Mouse (Mus musculus): Measurements from ENCODE around the gene Cpa1. TPM values are rescaled to one million over a fixed set of nuclear protein-coding genes. Genes with fewer than 3 reads are reported as not detected.

The Cpa1 gene
- polyA plus RNA-seq (2012; rRNA removed; ENCODE audit: low replicate concordance) = 0.22 and 0.23 TPM in 2 replicates

GRCm38 (mm10) chr6:30638674-30639268 lies at the start of gene Cpa1:
Gene Cpa1 (plus strand): TSS chr6:30639218.

GRCm38 (mm10) chr6:30610710-30611109 lies 28.3 kb upstream of the Cpa1 start, which contains the start of gene Cpa5:
Gene Cpa5 (plus strand): TSS chr6:30611010.

DNA sequence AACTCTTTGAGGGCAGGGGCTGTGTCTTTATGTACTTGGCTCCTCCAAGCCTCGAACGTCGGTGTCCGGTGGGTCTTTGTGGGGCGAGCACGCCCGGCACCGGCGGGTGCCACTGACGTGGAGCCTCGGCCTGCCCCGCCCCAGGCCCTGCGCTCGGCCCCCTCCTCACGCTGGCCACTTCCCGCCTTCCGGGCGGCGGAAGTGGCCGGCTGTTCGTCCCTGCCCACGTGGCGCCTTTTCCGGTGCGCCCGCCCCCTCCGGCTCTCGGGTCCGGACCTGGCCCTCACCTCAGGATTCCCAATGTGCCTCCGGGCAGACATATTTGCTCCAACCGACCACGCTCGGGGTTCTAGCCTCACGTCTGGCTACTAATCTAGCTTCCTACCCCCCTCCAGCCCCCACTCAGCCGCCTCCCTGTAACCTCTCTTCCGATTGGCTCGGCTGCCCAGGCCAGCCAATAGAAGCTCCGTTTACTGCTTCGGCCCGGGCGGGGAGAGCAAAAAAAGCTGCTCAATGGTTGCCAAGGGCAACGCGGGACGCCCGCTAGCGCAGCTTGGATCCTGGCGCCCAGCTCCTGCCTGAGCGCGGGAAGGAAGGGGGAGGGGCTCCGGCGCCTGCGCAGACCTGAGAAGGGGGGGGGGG lies 54.5 kb downstream of the Cpa1 start, which contains the start of gene Cep41:
Gene Cep41 (minus strand): TSS at position 400 of the 642 bp plus-strand sequence.

Other genes starting within 250 kb of the Cpa1 start
- gene Zc3hc1, start 248.2 kb upstream of the Cpa1 start, polyA plus RNA-seq (2012; rRNA removed; ENCODE audit: low replicate concordance) = 18.3 and 19.8 TPM in 2 replicates
- gene Klhdc10, start 237.3 kb upstream of the Cpa1 start, polyA plus RNA-seq (2012; rRNA removed; ENCODE audit: low replicate concordance) = 27.5 and 35.3 TPM in 2 replicates
- gene Tmem209, start 129.4 kb upstream of the Cpa1 start, polyA plus RNA-seq (2012; rRNA removed; ENCODE audit: low replicate concordance) = 42.5 and 60.0 TPM in 2 replicates
- gene Ssmem1, start 129.4 kb upstream of the Cpa1 start, polyA plus RNA-seq (2012; rRNA removed; ENCODE audit: low replicate concordance) = not detected in 2 replicates
- gene Cpa2, start 97.6 kb upstream of the Cpa1 start, polyA plus RNA-seq (2012; rRNA removed; ENCODE audit: low replicate concordance) = 0.19 and 2.8 TPM in 2 replicates
- not detected in 2 replicates for gene Cpa4, start 70.8 kb upstream of the Cpa1 start, polyA plus RNA-seq (2012; rRNA removed; ENCODE audit: low replicate concordance)
- 0.34 TPM in 1 of 2 replicates, not detected in the other for gene Cpa5, start 28.2 kb upstream of the Cpa1 start, polyA plus RNA-seq (2012; rRNA removed; ENCODE audit: low replicate concordance)
- 5.1 and 6.5 TPM in 2 replicates for gene Cep41, start 54.5 kb downstream of the Cpa1 start, polyA plus RNA-seq (2012; rRNA removed; ENCODE audit: low replicate concordance)
- 269 and 1,242 TPM in 2 replicates for gene Mest, start 84.3 kb downstream of the Cpa1 start, polyA plus RNA-seq (2012; rRNA removed; ENCODE audit: low replicate concordance)

Data from subcutaneous adipose tissue, adult 2 months (tissue).